Mouse (Mus musculus) adrenal gland (tissue): ENCODE measurements around the gene Katnbl1.
"Not testable (repeated sequence)": the region's sequence is repeated elsewhere in the genome, so short reads cannot be mapped to it uniquely, and the experiment has no call there.

Source experiments
- intact Hi-C: fragments of 180-260 bp; cut with DNase I; formaldehyde crosslinking; loops from one replicate; pipeline ENCODE4 v1.15.1; 2025

Gene Katnbl1

GRCm38 (mm10) chr2:112391346-112392000 is 12.5 kb downstream of the Katnbl1 start:
- intact Hi-C loops, result no loop called here

- intact Hi-C loops, result no loop called here
Measured at GRCm38 (mm10) chr2:112392689-112393088, 13.7 kb downstream of the Katnbl1 start.

- intact Hi-C loops, result no loop called here
Measured at GRCm38 (mm10) chr2:112393958-112394357, 14.9 kb downstream of the Katnbl1 start.

GRCm38 (mm10) chr2:112396649-112397048 is 17.6 kb downstream of the Katnbl1 start:
- intact Hi-C loops, result no loop called here

- intact Hi-C loops, result no loop called here
Measured at GRCm38 (mm10) chr2:112407030-112407429, 28.0 kb downstream of the Katnbl1 start.

GRCm38 (mm10) chr2:112425308-112425707 is 46.3 kb downstream of the Katnbl1 start:
- intact Hi-C loops, result no loop called here

- intact Hi-C loops, result not testable (repeated sequence)
Measured at GRCm38 (mm10) chr2:112428534-112428933, 49.5 kb downstream of the Katnbl1 start.

- intact Hi-C loops, result no loop called here
Measured at GRCm38 (mm10) chr2:112429665-112430064, 50.7 kb downstream of the Katnbl1 start.

- intact Hi-C loops, result no loop called here
Measured at GRCm38 (mm10) chr2:112430403-112430802, 51.4 kb downstream of the Katnbl1 start.

GRCm38 (mm10) chr2:112432523-112432922 is 53.5 kb downstream of the Katnbl1 start:
- intact Hi-C loops, result no loop called here

GRCm38 (mm10) chr2:112433359-112433758 is 54.3 kb downstream of the Katnbl1 start:
- intact Hi-C loops, result no loop called here

- intact Hi-C loops, result no loop called here
Measured at GRCm38 (mm10) chr2:112436292-112436691, 57.3 kb downstream of the Katnbl1 start.

GRCm38 (mm10) chr2:112437589-112437988 is 58.6 kb downstream of the Katnbl1 start:
- intact Hi-C loops, result no loop called here

- intact Hi-C loops, result no loop called here
Measured at GRCm38 (mm10) chr2:112443491-112443890, 64.5 kb downstream of the Katnbl1 start.

GRCm38 (mm10) chr2:112445511-112445910 is 66.5 kb downstream of the Katnbl1 start:
- intact Hi-C loops, result no loop called here

- intact Hi-C loops, result not testable (repeated sequence)
Measured at GRCm38 (mm10) chr2:112448046-112448445, 69.0 kb downstream of the Katnbl1 start.

- intact Hi-C loops, result no loop called here
Measured at GRCm38 (mm10) chr2:112448510-112449059, 69.6 kb downstream of the Katnbl1 start.

GRCm38 (mm10) chr2:112449597-112450296 is 70.7 kb downstream of the Katnbl1 start:
- intact Hi-C loops, result loop anchor here (5.0 to 10.0 kb wide), 2 partner anchors 43 to 185 kb away; partner anchors contain the start of genes Aven, Gm21985, Nop10 and Slc12a6

GRCm38 (mm10) chr2:112452513-112452912 is 73.5 kb downstream of the Katnbl1 start:
- intact Hi-C loops, result loop anchor here (5.0 to 10.0 kb wide), 2 partner anchors 40 to 188 kb away; partner anchors contain the start of genes Aven, Gm21985, Nop10 and Slc12a6

- intact Hi-C loops, result loop anchor here (5.0 to 10.0 kb wide), 2 partner anchors 38 to 189 kb away; partner anchors contain the start of genes Aven, Gm21985, Nop10 and Slc12a6
Measured at GRCm38 (mm10) chr2:112454125-112454861, 75.3 kb downstream of the Katnbl1 start.

- intact Hi-C loops, result loop anchor here (5.0 to 10.0 kb wide), 3 partner anchors 37 to 190 kb away; partner anchors contain the start of genes Aven, Gm21985, Katnbl1 and Nop10
Measured at GRCm38 (mm10) chr2:112454862-112455564, 76.0 kb downstream of the Katnbl1 start, which contains the start of gene Emc7. TSS of gene Emc7 (plus strand) at chr2:112454997.
